8 mouse cellular contexts compared by ENCODE assay signal in the genomic region with DNA sequence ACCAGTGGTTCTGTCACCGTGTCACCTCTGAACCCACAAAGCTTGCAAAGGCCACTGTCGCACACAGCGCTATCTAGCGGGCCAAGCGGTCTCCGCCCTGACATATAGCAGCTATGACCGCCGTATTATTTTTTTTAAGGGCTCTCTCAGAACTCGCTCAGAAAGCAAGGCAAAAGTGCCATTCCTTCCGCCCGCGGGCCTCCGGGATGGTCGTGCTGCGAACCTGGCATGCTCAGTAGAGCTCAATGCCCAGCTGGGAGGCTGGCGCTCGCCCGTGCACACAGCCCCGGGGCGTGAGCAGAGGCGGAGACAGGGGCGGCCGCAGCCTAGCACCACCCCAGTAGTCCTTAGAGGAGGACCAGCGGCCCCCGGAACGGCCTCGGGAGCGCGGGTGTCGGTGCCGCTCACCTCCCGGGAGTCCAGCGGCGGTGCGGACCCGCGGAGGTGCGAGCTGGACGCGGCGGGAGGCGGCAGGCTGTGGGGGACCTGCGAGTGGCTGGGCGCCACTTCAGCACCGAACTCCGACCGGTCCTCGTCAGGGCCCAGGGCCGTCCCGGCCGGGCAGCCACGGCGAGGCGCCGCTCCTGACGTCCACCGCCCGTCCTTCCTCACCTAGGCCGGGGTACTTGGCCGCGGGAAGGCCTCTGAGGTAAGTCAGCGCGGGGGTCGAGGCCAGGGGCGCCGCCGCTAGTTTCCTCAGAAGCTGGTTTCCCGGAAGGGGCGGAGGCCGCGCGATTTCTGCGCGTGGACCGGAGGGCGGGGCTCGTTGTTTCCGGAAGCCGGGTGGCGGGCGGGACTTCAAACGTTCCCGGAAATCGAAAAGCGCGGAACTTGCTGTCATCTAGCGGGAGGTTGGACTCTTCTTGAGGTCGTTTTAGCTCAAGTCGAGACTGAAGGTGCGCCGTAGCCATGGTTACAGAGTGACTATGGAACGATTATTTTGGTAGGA. TPM values are rescaled to one million over a fixed set of nuclear protein-coding genes. Genes with fewer than 3 reads are reported as not detected.
DNase-seq lines count a peak whose midpoint lies in the region; ATAC-seq and TF ChIP-seq lines count a peak whose summit lies in the region.

A gene (plus strand): TSS at position 306 of the 949 bp plus-strand sequence.
A gene (minus strand): TSS at position 737 of the 949 bp plus-strand sequence.

- WGBS in heart, embryonic 12.5 days, result under 1% methylated on average over 86 of the region's 92 CpGs
- WGBS in kidney, postnatal 0 days, result under 1% methylated on average over 92 of the region's 92 CpGs
- under 1% methylated on average over 92 of the region's 92 CpGs for WGBS in liver, embryonic 11.5 days
- WGBS in stomach, embryonic 14.5 days, result under 1% methylated on average over 91 of the region's 92 CpGs

- TF ChIP-seq CTCF in kidney, postnatal 0 days (IDR thresholded peaks at IDR 0.05; ENCODE audit: low read depth), result peak; percentile 58

- no peaks in the 10 kb centered on the region for H3K36me3 ChIP-seq in heart, embryonic 12.5 days
- H3K36me3 ChIP-seq in kidney, postnatal 0 days (ENCODE audit: insufficient read depth, low read length), result no peaks in the 10 kb centered on the region
- H3K36me3 ChIP-seq in liver, embryonic 11.5 days (ENCODE audit: control insufficient read depth, insufficient read depth, low read length), result no peaks in the 10 kb centered on the region
- H3K36me3 ChIP-seq in stomach, embryonic 14.5 days (ENCODE audit: control insufficient read depth, insufficient read depth, low read length), result no peaks in the 10 kb centered on the region

- H3K27me3 ChIP-seq in heart, embryonic 12.5 days (replicated peaks), result no peaks in the 10 kb centered on the region
- no peaks in the 10 kb centered on the region for H3K27me3 ChIP-seq in kidney, postnatal 0 days (ENCODE audit: insufficient read depth, low read length)
- no peaks in the 10 kb centered on the region for H3K27me3 ChIP-seq in liver, embryonic 11.5 days (replicated peaks; ENCODE audit: control insufficient read depth, insufficient read depth, low read length)
- H3K27me3 ChIP-seq in stomach, embryonic 14.5 days (ENCODE audit: control insufficient read depth, insufficient read depth, low read length), result no peaks in the 10 kb centered on the region

- peak; percentile 95 for DNase-seq in CD4-positive helper T cell, adult 2 months (ENCODE audit: low read depth, low spot score)
- DNase-seq in brain, embryonic 18.5 days (ENCODE audit: low read depth, low spot score), result peak; percentile 74
- DNase-seq in kidney, postnatal 0 days (ENCODE audit: low spot score), result peak; percentile 95
- DNase-seq in liver, embryonic 11.5 days (ENCODE audit: low spot score), result peak; percentile 88
- peak; percentile 95 for DNase-seq in naive thymus-derived CD4-positive, alpha-beta T cell, adult 2 months (ENCODE audit: low read depth)

- peak within 1 kb of the TSS; percentile 95 for H3K4me3 ChIP-seq in heart, embryonic 12.5 days
- H3K4me3 ChIP-seq in kidney, postnatal 0 days (replicated peaks; ENCODE audit: low read depth, low read length), result peak within 1 kb of the TSS; percentile 95
- H3K4me3 ChIP-seq in liver, embryonic 11.5 days (ENCODE audit: low read depth, low read length), result peak within 1 kb of the TSS; percentile 74
- peak within 1 kb of the TSS; percentile 95 for H3K4me3 ChIP-seq in stomach, embryonic 14.5 days (ENCODE audit: low read depth, low read length)

- peak within 1 kb of the TSS; percentile 91 for H3K27ac ChIP-seq in heart, embryonic 12.5 days (ENCODE audit: poor library complexity, severe bottlenecking)
- H3K27ac ChIP-seq in kidney, postnatal 0 days, result peak within 1 kb of the TSS; percentile 98
- H3K27ac ChIP-seq in liver, embryonic 11.5 days (ENCODE audit: low read depth, low read length), result peak within 1 kb of the TSS; percentile 73
- peak within 1 kb of the TSS; percentile 88 for H3K27ac ChIP-seq in stomach, embryonic 14.5 days (ENCODE audit: low read length)

- ATAC-seq in erythroid progenitor cell, adult 5-6 weeks (replicated peaks; ENCODE audit: low FRiP score, poor library complexity, severe bottlenecking), result peak; percentile 94
- ATAC-seq in heart, embryonic 12.5 days (ENCODE audit: insufficient number of reproducible peaks, low FRiP score), result peak; percentile 97
- ATAC-seq in kidney, postnatal 0 days (replicated peaks; ENCODE audit: low FRiP score, low read depth), result peak; percentile 97
- peak; percentile 99 for ATAC-seq in liver, embryonic 11.5 days (replicated peaks; ENCODE audit: low FRiP score)
- peak; percentile 98 for ATAC-seq in stomach, embryonic 14.5 days (ENCODE audit: insufficient number of reproducible peaks, insufficient read depth, low FRiP score, low read depth)

- H3K9ac ChIP-seq in heart, embryonic 12.5 days, result peak within 1 kb of the TSS; percentile 94
- peak within 1 kb of the TSS; percentile 94 for H3K9ac ChIP-seq in kidney, postnatal 0 days (ENCODE audit: low read depth, low read length)
- peak within 1 kb of the TSS; percentile 68 for H3K9ac ChIP-seq in liver, embryonic 11.5 days (ENCODE audit: low read depth, low read length)
- H3K9ac ChIP-seq in stomach, embryonic 14.5 days (replicated peaks; ENCODE audit: low read depth, low read length), result peak within 1 kb of the TSS; percentile 87

- peak within 1 kb of the TSS; percentile 94 for H3K4me2 ChIP-seq in heart, embryonic 12.5 days
- peak within 1 kb of the TSS; percentile 87 for H3K4me2 ChIP-seq in kidney, postnatal 0 days (ENCODE audit: low read length)
- H3K4me2 ChIP-seq in liver, embryonic 11.5 days, result peak within 1 kb of the TSS; percentile 72
- peak within 1 kb of the TSS; percentile 91 for H3K4me2 ChIP-seq in stomach, embryonic 14.5 days (replicated peaks; ENCODE audit: low read depth, low read length)

- no peaks in the 10 kb centered on the region for H3K9me3 ChIP-seq in heart, embryonic 12.5 days (replicated peaks)
- H3K9me3 ChIP-seq in kidney, postnatal 0 days (replicated peaks; ENCODE audit: low read length), result no peaks in the 10 kb centered on the region
- H3K9me3 ChIP-seq in liver, embryonic 11.5 days (ENCODE audit: control insufficient read depth, low read length), result no peaks in the 10 kb centered on the region
- H3K9me3 ChIP-seq in stomach, embryonic 14.5 days (ENCODE audit: control insufficient read depth, low read depth, low read length), result no peaks in the 10 kb centered on the region

- peaks cover 4% of the 10 kb centered on the region for H3K4me1 ChIP-seq in heart, embryonic 12.5 days (replicated peaks)
- peaks cover 2% of the 10 kb centered on the region; the same call in 1 of the 2 replicates for H3K4me1 ChIP-seq in kidney, postnatal 0 days (replicated peaks; ENCODE audit: insufficient read depth, low read length)
- H3K4me1 ChIP-seq in liver, embryonic 11.5 days (replicated peaks; ENCODE audit: control insufficient read depth, insufficient read depth, low read length), result 0 out of 2 replicates have a peak, but pooled peaks cover 3% of the 10 kb centered on the region
- peaks cover 4% of the 10 kb centered on the region; the same call in 1 of the 2 replicates for H3K4me1 ChIP-seq in stomach, embryonic 14.5 days (ENCODE audit: control insufficient read depth, insufficient read depth, low read length)

RNA-seq across cellular contexts. Expression of the first gene that starts in this region (rescaled TPM):
- total RNA-seq in erythroid progenitor cell, adult 5-6 weeks (2015; ENCODE audit: low replicate concordance), result 27.0 and 37.7 TPM in 2 replicates
- total RNA-seq in erythroid progenitor cell, adult 5-6 weeks (2017; ENCODE audit: low replicate concordance), result 7.3 and 24.8 TPM in 2 replicates
- 11.0 and 12.1 TPM in 2 replicates for polyA plus RNA-seq in heart, embryonic 12.5 days (2016; fragmentation: Nextera tagmentation; extraction: Ambion mirVana)
- polyA plus RNA-seq in kidney, postnatal 0 days (2015; fragmentation: Nextera tagmentation; extraction: Ambion mirVana), result 16.3 and 17.2 TPM in 2 replicates
- polyA plus RNA-seq in liver, embryonic 11.5 days (2014; fragmentation: Nextera tagmentation; extraction: Ambion mirVana), result 18.6 and 23.4 TPM in 2 replicates
- 20.2 and 24.3 TPM in 2 replicates for polyA plus RNA-seq in stomach, embryonic 14.5 days (2014; fragmentation: Nextera tagmentation; extraction: Ambion mirVana)

RNA-seq across cellular contexts. Expression of the second gene that starts in this region (rescaled TPM):
- total RNA-seq in erythroid progenitor cell, adult 5-6 weeks (2015; ENCODE audit: low replicate concordance), result 25.6 and 41.1 TPM in 2 replicates
- total RNA-seq in erythroid progenitor cell, adult 5-6 weeks (2017; ENCODE audit: low replicate concordance), result 39.3 and 39.9 TPM in 2 replicates
- 46.5 and 47.8 TPM in 2 replicates for polyA plus RNA-seq in heart, embryonic 12.5 days (2016; fragmentation: Nextera tagmentation; extraction: Ambion mirVana)
- 78.2 and 85.1 TPM in 2 replicates for polyA plus RNA-seq in kidney, postnatal 0 days (2015; fragmentation: Nextera tagmentation; extraction: Ambion mirVana)
- 23.6 and 24.1 TPM in 2 replicates for polyA plus RNA-seq in liver, embryonic 11.5 days (2014; fragmentation: Nextera tagmentation; extraction: Ambion mirVana)
- polyA plus RNA-seq in stomach, embryonic 14.5 days (2014; fragmentation: Nextera tagmentation; extraction: Ambion mirVana), result 73.7 and 78.6 TPM in 2 replicates

Comparison
In these comparisons a context has a peak if more than half of its experiments do, and no peak if none do; other contexts are left out.
1. Peak in every context shown above with its lines: DNase-seq, ATAC-seq, H3K4me3 ChIP-seq and H3K27ac ChIP-seq.